Mouse (Mus musculus): ENCODE results near the gene Cttnbp2nl. TPM values are rescaled to one million over a fixed set of nuclear protein-coding genes. Genes with fewer than 3 reads are reported as not detected.

Cttnbp2nl gene
- total and polyA plus RNA-seq, 3 experiments: 0.08 to 0.49 TPM; not detected in 1

- TF ChIP-seq MAZ (IDR thresholded peaks at IDR 0.05; ENCODE audit: low read depth, low read length) (no peak), MXI1 (IDR thresholded peaks at IDR 0.05; ENCODE audit: low read depth, low read length) (no peak), POLR2AphosphoS2 (IDR thresholded peaks at IDR 0.05; ENCODE audit: low read length) (no peak), MAFK (IDR thresholded peaks at IDR 0.05; ENCODE audit: borderline replicate concordance, low read depth, low read length) (no peak)
- H3K4me3 ChIP-seq (ENCODE audit: control insufficient read depth in 1 of 2, insufficient read depth in 1 of 2, low read depth in 2 of 2, low read length in 2 of 2): no peak overlapping the region
- H3K27ac ChIP-seq (ENCODE audit: control insufficient read depth, low read depth, low read length): no peak overlapping the region
- no peaks in the 10 kb centered on the region for H3K9me3 ChIP-seq (replicated peaks; ENCODE audit: insufficient read depth, low read length)
- no peaks in the 10 kb centered on the region for H3K36me3 ChIP-seq (ENCODE audit: control insufficient read depth in 1 of 2, insufficient read depth in 2 of 2, low read length in 2 of 2)
- no peaks in the 10 kb centered on the region; a peak in 1 of 4 replicates for H3K27me3 ChIP-seq (ENCODE audit: control insufficient read depth in 1 of 2, insufficient read depth in 2 of 2, low read length in 2 of 2)
- no peak overlapping the region for H3K9ac ChIP-seq (ENCODE audit: control insufficient read depth, low read depth, low read length, poor library complexity, severe bottlenecking)
- no peaks in the 10 kb centered on the region for H3K79me2 ChIP-seq (ENCODE audit: control insufficient read depth, insufficient read depth, low read length, poor library complexity)
- no peak for DNase-seq (ENCODE audit: low read depth, low spot score)
- no peaks in the 10 kb centered on the region for H3K4me1 ChIP-seq (ENCODE audit: control insufficient read depth in 1 of 2, insufficient read depth in 2 of 2, low read length in 2 of 2)
Observed at GRCm38 (mm10) chr3:105087344-105087743, 34.4 kb upstream of the Cttnbp2nl start.

DNA sequence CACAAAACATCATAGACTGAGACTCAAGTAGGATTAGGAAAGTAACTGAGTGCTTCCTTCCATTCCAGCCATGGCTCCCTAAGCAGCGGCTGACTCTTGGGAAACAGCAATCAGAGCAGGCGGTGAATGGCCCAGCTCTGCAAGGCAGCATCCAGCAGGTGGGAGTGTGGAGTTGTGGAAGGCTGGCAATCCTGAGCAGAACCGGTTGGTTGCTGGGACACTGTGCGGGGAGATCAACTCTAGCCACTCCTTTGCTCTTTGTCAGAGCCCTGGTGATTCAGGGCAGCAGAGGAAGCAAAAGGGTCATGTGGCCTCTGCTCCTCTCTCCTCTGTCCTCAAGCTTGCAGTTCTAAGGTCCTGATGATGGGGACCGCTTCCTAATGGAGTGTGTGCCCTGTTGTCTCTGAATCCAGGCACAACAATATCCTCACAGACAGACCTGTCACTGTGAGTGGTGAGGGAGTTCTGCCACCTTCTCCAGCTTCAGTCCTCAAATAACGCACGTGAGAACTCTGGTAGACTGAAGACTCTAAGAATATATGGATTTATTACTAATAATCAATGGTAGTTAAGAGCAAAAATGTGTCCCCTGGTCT, 25.4 kb upstream of the Cttnbp2nl start:
- H3K9ac ChIP-seq (ENCODE audit: control insufficient read depth, low read depth, low read length, poor library complexity, severe bottlenecking): no peak overlapping the region
- TF ChIP-seq CHD2 (IDR thresholded peaks at IDR 0.05; ENCODE audit: low read length): no peak
- no peak for TF ChIP-seq HCFC1 (IDR thresholded peaks at IDR 0.05; ENCODE audit: low read depth, low read length)
- no peak for TF ChIP-seq NRF1 (IDR thresholded peaks at IDR 0.05; ENCODE audit: insufficient read depth, low read depth, low read length, poor library complexity, severe bottlenecking)
- TF ChIP-seq ZKSCAN1 (IDR thresholded peaks at IDR 0.05; ENCODE audit: low read depth, low read length): no peak
- no peak for TF ChIP-seq POLR2AphosphoS2 (IDR thresholded peaks at IDR 0.05; ENCODE audit: low read length)
- no peak for TF ChIP-seq CHD1 (IDR thresholded peaks at IDR 0.05; ENCODE audit: low read depth, low read length)
- no peak for TF ChIP-seq POLR2AphosphoS5 (IDR thresholded peaks at IDR 0.05; ENCODE audit: borderline replicate concordance, low read depth, low read length)
- no peak for TF ChIP-seq SMC3 (IDR thresholded peaks at IDR 0.05; ENCODE audit: low read depth, low read length)
- TF ChIP-seq BHLHE40 (IDR thresholded peaks at IDR 0.05; ENCODE audit: borderline replicate concordance, low read depth, low read length): no peak
- no peak for TF ChIP-seq TBP (IDR thresholded peaks at IDR 0.05; ENCODE audit: low read depth, low read length)
- TF ChIP-seq ZMIZ1 (IDR thresholded peaks at IDR 0.05; ENCODE audit: low read depth, low read length): no peak
- TF ChIP-seq ZNF384 (IDR thresholded peaks at IDR 0.05; ENCODE audit: low read depth, low read length): no peak
- no peak for TF ChIP-seq UBTF (IDR thresholded peaks at IDR 0.05; ENCODE audit: borderline replicate concordance, insufficient read depth, low read depth, low read length)
- no peak for TF ChIP-seq USF1 (IDR thresholded peaks at IDR 0.05; ENCODE audit: low read depth, low read length)
- no peak for TF ChIP-seq E2F4 (IDR thresholded peaks at IDR 0.05; ENCODE audit: borderline replicate concordance, low read depth, low read length)
- no peak for TF ChIP-seq ELF1 (IDR thresholded peaks at IDR 0.05; ENCODE audit: low read depth, low read length)
- no peak for TF ChIP-seq POLR2A (IDR thresholded peaks at IDR 0.05; ENCODE audit: control insufficient read depth in 1 of 2, insufficient read depth in 1 of 2, low read depth in 1 of 2, low read length in 2 of 2, poor library complexity in 1 of 2)
- TF ChIP-seq MYB (IDR thresholded peaks at IDR 0.05; ENCODE audit: low read depth, low read length): no peak
- no peak for TF ChIP-seq NELFE (IDR thresholded peaks at IDR 0.05; ENCODE audit: low read depth, low read length)
- H3K27me3 ChIP-seq (ENCODE audit: control insufficient read depth in 1 of 2, insufficient read depth in 2 of 2, low read length in 2 of 2): peaks cover 2 to 3% of the 10 kb centered on the region in 2 experiments; a peak in 3 of 4 replicates
- no peak overlapping the region for H3K27ac ChIP-seq (ENCODE audit: control insufficient read depth, low read depth, low read length)
- no peaks in the 10 kb centered on the region for H3K79me2 ChIP-seq (ENCODE audit: control insufficient read depth, insufficient read depth, low read length, poor library complexity)
- no peak for DNase-seq (ENCODE audit: low read depth, low spot score)
- no peak overlapping the region for H3K4me3 ChIP-seq (ENCODE audit: control insufficient read depth in 1 of 2, insufficient read depth in 1 of 2, low read depth in 2 of 2, low read length in 2 of 2)
- no peaks in the 10 kb centered on the region for H3K36me3 ChIP-seq (ENCODE audit: control insufficient read depth in 1 of 2, insufficient read depth in 2 of 2, low read length in 2 of 2)
- no peaks in the 10 kb centered on the region for H3K4me1 ChIP-seq (ENCODE audit: control insufficient read depth in 1 of 2, insufficient read depth in 2 of 2, low read length in 2 of 2)
- no peaks in the 10 kb centered on the region for H3K9me3 ChIP-seq (replicated peaks; ENCODE audit: insufficient read depth, low read length)
